Mouse (Mus musculus): ENCODE measurements around the gene Psma2.

Gene Psma2

GRCm38 (mm10) chr13:14612926-14613529 is at the start of gene Psma2, which contains the start of gene Mrpl32:
TSS of gene Psma2 (plus strand) at chr13:14613240.
TSS of gene Mrpl32 (minus strand) at chr13:14613165.
- peak; percentile 98 for DNase-seq (ENCODE audit: low read depth, low spot score)

- no peak for DNase-seq (ENCODE audit: low read depth, low spot score)
Observed at GRCm38 (mm10) chr13:14574128-14574527, 38.9 kb upstream of the Psma2 start.

GRCm38 (mm10) chr13:14580392-14580791 is 32.6 kb upstream of the Psma2 start:
- no peak for DNase-seq (ENCODE audit: low read depth, low spot score)

- no peak for DNase-seq (ENCODE audit: low read depth, low spot score)
Observed at GRCm38 (mm10) chr13:14602744-14603143, 10.3 kb upstream of the Psma2 start.

- no peak for DNase-seq (ENCODE audit: low read depth, low spot score)
Observed at GRCm38 (mm10) chr13:14607616-14608015, 5.4 kb upstream of the Psma2 start.

- no peak for DNase-seq (ENCODE audit: low read depth, low spot score)
Observed at GRCm38 (mm10) chr13:14612463-14612862, 577 bp upstream of the Psma2 start.

GRCm38 (mm10) chr13:14613553-14613952 is 513 bp downstream of the Psma2 start:
- no peak for DNase-seq (ENCODE audit: low read depth, low spot score)

- no peak for DNase-seq (ENCODE audit: low read depth, low spot score)
Observed at GRCm38 (mm10) chr13:14618724-14619123, 5.7 kb downstream of the Psma2 start.

GRCm38 (mm10) chr13:14629726-14630641 is 16.9 kb downstream of the Psma2 start, which contains the start of gene AW209491:
TSS of gene AW209491 (plus strand) at chr13:14630154.
- DNase-seq (ENCODE audit: low read depth, low spot score) = peak; percentile 82

- no peak for DNase-seq (ENCODE audit: low read depth, low spot score)
Observed at GRCm38 (mm10) chr13:14639998-14640397, 27.0 kb downstream of the Psma2 start.

- no peak for DNase-seq (ENCODE audit: low read depth, low spot score)
Observed at GRCm38 (mm10) chr13:14649301-14649700, 36.3 kb downstream of the Psma2 start.

GRCm38 (mm10) chr13:14667107-14667506 is 54.1 kb downstream of the Psma2 start:
- no peak for DNase-seq (ENCODE audit: low read depth, low spot score)

GRCm38 (mm10) chr13:14670342-14670741 is 57.3 kb downstream of the Psma2 start:
- DNase-seq (ENCODE audit: low read depth, low spot score) = peak; percentile 37

GRCm38 (mm10) chr13:14688955-14689354 is 75.9 kb downstream of the Psma2 start:
- DNase-seq (ENCODE audit: low read depth, low spot score) = no peak

GRCm38 (mm10) chr13:14716801-14717200 is 103.8 kb downstream of the Psma2 start:
- DNase-seq (ENCODE audit: low read depth, low spot score) = no peak

GRCm38 (mm10) chr13:14717755-14718154 is 104.7 kb downstream of the Psma2 start:
- DNase-seq (ENCODE audit: low read depth, low spot score) = no peak
